Mouse (Mus musculus) hindbrain, postnatal 0 days (tissue): ENCODE data around the gene Prss8. TPM values are rescaled to one million over a fixed set of nuclear protein-coding genes. Genes with fewer than 3 reads are reported as not detected.

Experiments
- ATAC-seq: fragments of 200-750 bp; cut with Nextera tagmentation; 2 replicates; pipeline ENCODE4 v1.8.0; 2017; ENCODE audit warnings: mild to moderate bottlenecking, moderate TSS enrichment, moderate library complexity
- DNase-seq: peaks from one replicate; pipeline ENCODE4 v3.0.0-alpha.2; 2015; ENCODE audit warnings: low spot score
- H3K27ac ChIP-seq: fragments of 300-500 bp; sonication (generic); 2 replicates; pipeline ENCODE4 v1.5.1; 2014; ENCODE audit warnings: mild to moderate bottlenecking
- H3K27me3 ChIP-seq: fragments of 300-500 bp; sonication (generic); 2 replicates; pipeline ENCODE4 v1.6.1; 2014; ENCODE audit warnings: low read length, mixed read lengths; ENCODE audit not compliant: insufficient read depth
- H3K36me3 ChIP-seq: fragments of 300-500 bp; sonication (generic); 2 replicates; pipeline ENCODE4 v1.6.1; 2014; ENCODE audit warnings: low read length, mixed read lengths; ENCODE audit not compliant: insufficient read depth
- H3K4me1 ChIP-seq: fragments of 300-500 bp; sonication (generic); 2 replicates; pipeline ENCODE4 v1.6.1; 2014; ENCODE audit warnings: antibody characterized with exemption, low read length, mixed read lengths; ENCODE audit not compliant: insufficient read depth
- H3K4me2 ChIP-seq: fragments of 300-500 bp; sonication (generic); 2 replicates; pipeline ENCODE4 v1.6.1; 2014; ENCODE audit warnings: low read depth, mild to moderate bottlenecking, low read length, moderate library complexity, mixed read lengths
- H3K4me3 ChIP-seq: fragments of 300-500 bp; sonication (generic); 2 replicates; pipeline ENCODE4 v1.5.1; 2014; ENCODE audit warnings: low read length
- H3K9ac ChIP-seq: fragments of 300-500 bp; sonication (generic); replicated peaks from 2 replicates; pipeline ENCODE4 v1.6.1; 2014; ENCODE audit warnings: mild to moderate bottlenecking, low read length, moderate library complexity, mixed read lengths
- H3K9me3 ChIP-seq: fragments of 300-500 bp; sonication (generic); 2 replicates; pipeline ENCODE4 v1.6.1; 2016; ENCODE audit warnings: low read length, mixed read lengths
- CTCF ChIP-seq: IDR thresholded peaks from 2 replicates; pipeline ENCODE4 v1.5.1; 2016; ENCODE audit warnings: antibody characterized with exemption, control low read depth, low read depth
- WGBS: fragments of 180-500 bp; shearing (Covaris S2); extraction: QIAGEN DNeasy Blood & Tissue Kit; methylation state at CpG from one replicate; pipeline ENCODE4 v1.1.7; 2014; 5-methylcytosine and 5-hydroxymethylcytosine counted together
- polyA plus RNA-seq: library from polyadenylated mRNA; unstranded; fragments of >200 nt; fragmentation: Nextera tagmentation; extraction: Ambion mirVana; gene quantifications from 2 replicates; pipeline ENCODE4 v1.2.1, GENCODE M21; 2015
- total RNA-seq: library from RNA; depleted of rRNA; stranded (reverse); fragments of >200 nt; gene quantifications from 2 replicates; pipeline ENCODE4 v1.2.3, GENCODE M21; 2014

Prss8 gene
- total and polyA plus RNA-seq, 2 experiments from 2014 or later = 0.26 to 0.35 TPM

DNA sequence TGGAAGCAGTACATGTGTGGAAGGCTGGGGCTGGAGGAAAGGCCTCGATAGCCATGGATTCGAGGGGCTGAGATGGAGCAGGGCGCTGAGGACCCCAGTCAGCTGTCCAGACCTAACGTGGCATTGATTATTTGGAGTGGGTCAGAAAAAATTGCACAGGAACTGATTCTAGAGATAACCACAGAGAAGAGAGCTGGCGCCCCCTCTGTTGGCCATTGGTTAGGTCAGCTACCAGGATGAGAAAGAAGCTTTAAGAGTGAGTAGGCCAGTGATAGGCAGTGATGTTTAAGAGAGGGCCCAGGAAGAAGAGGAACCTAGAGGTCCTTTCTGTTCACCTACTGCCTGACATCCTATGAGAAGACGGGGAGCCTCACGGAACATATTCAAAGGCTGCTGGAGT lies 10.6 kb downstream of the Prss8 start:
- peaks cover 18% of the 10 kb centered on the region; the same call in 1 of the 2 replicates for H3K36me3 ChIP-seq
- no peaks in the 10 kb centered on the region for H3K9me3 ChIP-seq
- H3K27ac ChIP-seq = no peak overlapping the region
- H3K4me2 ChIP-seq = no peak overlapping the region
- H3K4me3 ChIP-seq = no peak overlapping the region
- no peak overlapping the region for H3K9ac ChIP-seq
- DNase-seq (no peak), ATAC-seq (no peak; the same call in 1 of the 2 replicates)
- WGBS = 82% methylated on average over 7 of the region's 7 CpGs
- H3K4me1 ChIP-seq = no peaks in the 10 kb centered on the region
- peak; percentile 47 for TF ChIP-seq CTCF
- no peaks in the 10 kb centered on the region for H3K27me3 ChIP-seq

DNA sequence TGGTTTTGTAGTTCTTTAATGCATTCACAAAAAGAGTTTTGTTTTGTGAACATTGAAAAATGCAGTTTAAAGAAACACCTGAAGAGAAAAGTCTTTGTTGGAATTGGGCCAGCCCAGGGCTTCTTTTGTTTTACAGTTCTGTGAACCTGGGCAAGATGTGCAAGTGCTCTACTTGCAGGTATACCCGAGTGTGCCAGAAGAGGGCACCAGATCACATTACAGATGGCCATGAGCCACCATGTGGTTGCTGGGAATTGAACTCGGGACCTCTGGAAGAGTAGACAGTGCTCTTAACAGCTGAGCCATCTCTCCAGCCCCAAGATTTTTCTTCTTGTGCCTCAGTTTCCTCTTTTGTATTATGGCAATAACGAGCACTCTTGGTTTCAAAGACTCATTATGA lies 11.7 kb downstream of the Prss8 start:
- Histone ChIP-seq H3K4me3 (no peak overlapping the region), H3K9ac (no peak overlapping the region), H3K27ac (no peak overlapping the region), H3K4me2 (no peak overlapping the region), H3K9me3 (no peaks in the 10 kb centered on the region), H3K4me1 (0 out of 2 replicates have a peak, but pooled peaks cover under 1% of the 10 kb centered on the region), H3K36me3 (peaks cover 17% of the 10 kb centered on the region; the same call in 1 of the 2 replicates), H3K27me3 (no peaks in the 10 kb centered on the region)
- ATAC-seq = no peak
- peak; percentile 36 for DNase-seq
- 54% methylated on average over 3 of the region's 3 CpGs for WGBS
- peak; percentile 54 for TF ChIP-seq CTCF

DNA sequence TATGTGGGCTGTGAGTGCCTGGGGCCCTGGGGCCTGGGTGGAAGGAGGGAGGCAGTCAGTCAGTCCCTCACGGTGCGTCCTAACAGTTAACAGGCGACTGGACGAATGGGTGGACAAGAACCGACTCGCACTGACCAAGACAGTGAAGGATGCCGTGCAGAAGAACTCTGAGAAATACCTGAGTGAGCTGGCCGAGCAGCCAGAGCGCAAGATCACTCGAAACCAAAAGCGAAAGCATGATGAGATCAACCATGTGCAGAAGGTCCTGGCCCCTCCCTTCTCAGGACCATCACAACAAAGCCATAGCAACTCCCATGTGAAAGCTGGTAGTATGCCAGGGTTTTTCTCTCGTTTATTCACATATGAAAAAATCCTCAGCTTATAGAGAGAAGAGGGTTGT lies 14.6 kb downstream of the Prss8 start:
- no peak for TF ChIP-seq CTCF
- ATAC-seq (no peak), DNase-seq (no peak)
- no peak overlapping the region for H3K4me3 ChIP-seq
- H3K4me2 ChIP-seq = no peak overlapping the region
- no peak overlapping the region for H3K27ac ChIP-seq
- H3K9me3 ChIP-seq = no peaks in the 10 kb centered on the region
- 0 out of 2 replicates have a peak, but pooled peaks cover 3% of the 10 kb centered on the region for H3K4me1 ChIP-seq
- WGBS = 88% methylated on average over 12 of the region's 12 CpGs
- peaks cover 12% of the 10 kb centered on the region; the same call in 1 of the 2 replicates for H3K36me3 ChIP-seq
- H3K9ac ChIP-seq = no peak overlapping the region
- no peaks in the 10 kb centered on the region for H3K27me3 ChIP-seq

DNA sequence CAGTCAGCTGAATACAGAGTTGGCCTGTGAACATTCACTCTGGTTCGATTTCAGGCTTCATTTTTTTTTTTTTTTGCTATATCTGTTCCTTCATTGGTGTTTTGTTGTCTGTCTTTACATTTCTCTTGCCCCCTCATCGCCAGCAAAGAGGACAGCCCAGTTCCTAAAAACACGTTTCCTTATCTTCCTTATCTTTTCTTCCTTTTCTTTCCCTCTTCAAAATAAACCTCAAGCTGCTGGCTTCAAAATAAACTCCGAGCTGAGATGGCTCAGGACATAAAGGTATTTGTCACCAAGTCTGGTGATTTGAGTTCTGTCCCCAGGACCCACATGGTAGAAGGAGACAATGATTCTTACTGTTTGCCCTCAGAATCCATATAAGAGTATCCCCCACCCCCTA lies 17.0 kb downstream of the Prss8 start:
- TF ChIP-seq CTCF = no peak
- H3K4me1 ChIP-seq = 0 out of 2 replicates have a peak, but pooled peaks cover 3% of the 10 kb centered on the region

DNA sequence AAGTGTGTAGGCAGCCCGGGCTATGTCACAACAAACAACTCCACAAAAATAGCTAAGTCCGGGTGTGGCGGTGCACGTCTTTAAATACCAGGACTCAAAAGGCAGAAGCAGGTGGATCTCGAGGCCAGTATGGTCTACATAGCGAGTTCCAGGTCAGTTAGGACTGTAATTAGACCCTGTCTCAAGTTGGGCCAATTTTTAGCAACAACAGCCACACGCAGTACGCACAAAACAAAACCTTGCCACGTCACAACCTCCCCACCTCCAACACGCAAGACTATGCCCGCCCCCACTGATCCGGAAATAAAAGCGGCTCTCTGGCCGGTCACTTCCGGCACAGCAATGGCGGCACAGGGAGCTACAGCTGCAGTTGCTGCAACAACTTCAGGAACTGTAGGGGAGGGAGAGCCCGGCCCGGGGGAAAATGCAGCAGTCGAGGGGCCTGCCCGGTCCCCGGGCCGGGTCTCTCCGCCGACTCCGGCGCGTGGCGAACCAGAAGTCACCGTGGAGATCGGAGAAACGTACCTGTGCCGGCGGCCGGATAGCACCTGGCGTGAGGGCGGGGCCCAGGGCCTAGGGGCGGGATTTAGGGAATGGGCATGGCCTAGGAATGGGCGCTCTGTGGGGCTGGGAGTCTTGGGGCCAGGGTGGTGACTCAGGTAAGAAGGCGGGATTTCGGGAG lies 17.6 kb downstream of the Prss8 start, which contains the start of gene Kat8:
TSS of gene Kat8 (plus strand) at position 327 of the 682 bp plus-strand sequence.
- Histone ChIP-seq H3K4me3 (peak within 1 kb of the TSS; percentile 99), H3K27me3 (no peaks in the 10 kb centered on the region), H3K9ac (peak within 1 kb of the TSS; percentile 83), H3K9me3 (no peaks in the 10 kb centered on the region), H3K4me1 (0 out of 2 replicates have a peak, but pooled peaks cover 3% of the 10 kb centered on the region), H3K36me3 (peaks cover 30% of the 10 kb centered on the region; the same call in 1 of the 2 replicates), H3K27ac (peak within 1 kb of the TSS; percentile 81), H3K4me2 (peak within 1 kb of the TSS; percentile 84)
- no peak for TF ChIP-seq CTCF
- 2% methylated on average over 40 of the region's 40 CpGs for WGBS
- ATAC-seq = peak; percentile 96
- DNase-seq = peak; percentile 96

More for the DNA sequence above, 17.0 kb downstream of the Prss8 start:
- DNase-seq (no peak), ATAC-seq (no peak)
- Histone ChIP-seq H3K9me3 (no peaks in the 10 kb centered on the region), H3K4me2 (peak overlapping the region; percentile 84), H3K9ac (peak overlapping the region; percentile 83), H3K27ac (peak overlapping the region; percentile 81; the same call in 1 of the 2 replicates), H3K36me3 (peaks cover 24% of the 10 kb centered on the region; the same call in 1 of the 2 replicates), H3K4me3 (peak overlapping the region; percentile 99), H3K27me3 (no peaks in the 10 kb centered on the region)
- WGBS = 28% methylated on average over 4 of the region's 4 CpGs

DNA sequence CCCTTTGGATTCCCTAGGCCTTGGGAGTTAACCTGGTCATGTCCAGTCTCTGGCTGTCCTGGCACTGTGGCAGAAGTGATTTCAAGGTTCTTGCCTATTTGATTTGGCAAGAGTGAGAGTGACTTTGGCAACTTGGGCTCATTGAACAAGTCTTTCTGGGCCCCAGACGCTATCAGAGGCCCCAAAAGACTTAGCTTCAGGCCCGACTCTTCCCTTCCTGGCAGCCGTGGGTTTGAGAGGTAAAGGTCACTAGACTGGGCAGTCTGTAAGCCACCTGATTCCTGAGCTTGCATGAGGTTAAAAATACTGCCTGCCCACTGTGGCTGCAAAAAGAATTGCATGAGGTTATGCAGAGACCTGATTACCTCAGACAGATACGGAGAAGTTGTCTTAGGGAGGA lies 21.2 kb downstream of the Prss8 start:
- Histone ChIP-seq H3K4me2 (no peak overlapping the region), H3K36me3 (peaks cover 32% of the 10 kb centered on the region; the same call in 1 of the 2 replicates), H3K27me3 (no peaks in the 10 kb centered on the region), H3K9ac (no peak overlapping the region), H3K4me1 (0 out of 2 replicates have a peak, but pooled peaks cover 10% of the 10 kb centered on the region), H3K9me3 (no peaks in the 10 kb centered on the region), H3K4me3 (no peak overlapping the region), H3K27ac (no peak overlapping the region)
- ATAC-seq = no peak
- TF ChIP-seq CTCF = no peak
- DNase-seq = no peak
- WGBS = 89% methylated on average over 4 of the region's 4 CpGs

DNA sequence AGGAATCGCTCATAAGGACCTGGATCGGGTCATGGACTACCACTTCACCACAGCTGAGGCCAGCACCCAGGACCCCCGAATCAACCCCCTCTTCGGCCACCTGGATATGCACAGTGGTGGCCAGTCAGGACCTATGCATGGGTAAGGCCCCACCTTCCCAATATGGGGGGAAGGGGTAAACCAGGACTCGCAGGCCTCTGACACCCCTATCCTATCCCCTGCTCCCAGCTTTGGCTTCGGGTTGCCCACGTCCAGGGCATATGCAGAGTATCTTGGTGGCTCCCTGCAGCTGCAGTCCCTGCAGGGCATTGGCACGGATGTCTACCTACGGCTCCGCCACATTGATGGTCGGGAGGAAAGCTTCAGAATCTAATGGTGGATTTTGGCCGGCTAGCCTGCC lies 22.0 kb downstream of the Prss8 start:
- ATAC-seq (no peak), DNase-seq (no peak)
- Histone ChIP-seq H3K36me3 (peaks cover 32% of the 10 kb centered on the region; the same call in 1 of the 2 replicates), H3K4me3 (no peak overlapping the region), H3K4me1 (0 out of 2 replicates have a peak, but pooled peaks cover 7% of the 10 kb centered on the region), H3K9ac (no peak overlapping the region), H3K27me3 (no peaks in the 10 kb centered on the region), H3K4me2 (no peak overlapping the region), H3K9me3 (no peaks in the 10 kb centered on the region), H3K27ac (no peak overlapping the region)
- no peak for TF ChIP-seq CTCF
- 96% methylated on average over 12 of the region's 12 CpGs for WGBS
